Mouse (Mus musculus) heart, adult 2 months (tissue): Measurements from ENCODE around the gene Sh3yl1. TPM values are rescaled to one million over a fixed set of nuclear protein-coding genes. Genes with fewer than 3 reads are reported as not detected.

Experiments used
- DNase-seq, 2 experiments: peaks; one replicate each; pipeline ENCODE4 v3.0.0; 2021
- H3K27ac ChIP-seq: fragments of 200-600 bp; 2 replicates; pipeline ENCODE4 v1.8.1; 2022
- H3K27me3 ChIP-seq: fragments of 200-500 bp; 2 replicates; pipeline ENCODE4 v1.6.1; 2012; ENCODE audit warnings: mild to moderate bottlenecking, low read length, inconsistent platforms, mixed read lengths; ENCODE audit not compliant: control insufficient read depth, insufficient read depth
- H3K36me3 ChIP-seq: fragments of 200-500 bp; 2 replicates; pipeline ENCODE4 v1.6.1; 2012; ENCODE audit warnings: low read length, inconsistent platforms; ENCODE audit not compliant: control insufficient read depth, insufficient read depth
- H3K4me1 ChIP-seq: fragments of 200-500 bp; 2 replicates; pipeline ENCODE4 v1.6.1; 2011; ENCODE audit warnings: low read length; ENCODE audit not compliant: control insufficient read depth, insufficient read depth
- H3K4me3 ChIP-seq: fragments of 200-600 bp; 2 replicates; pipeline ENCODE4 v1.8.1; 2022
- H3K79me2 ChIP-seq: fragments of 200-500 bp; replicated peaks from 2 replicates; pipeline ENCODE4 v1.6.1; 2012; ENCODE audit warnings: mild to moderate bottlenecking, inconsistent platforms, low read length, moderate library complexity, mixed read lengths; ENCODE audit not compliant: control insufficient read depth, insufficient read depth
- H3K9ac ChIP-seq: fragments of 200-500 bp; 2 replicates; pipeline ENCODE4 v1.6.1; 2012; ENCODE audit warnings: low read depth, mild to moderate bottlenecking, control low read depth, inconsistent platforms, low read length, mixed read lengths
- CTCF ChIP-seq: fragments of 200-600 bp; IDR thresholded peaks from 2 replicates; pipeline ENCODE4 v1.8.1; 2022; ENCODE audit warnings: antibody characterized with exemption, mild to moderate bottlenecking, moderate library complexity
- EP300 ChIP-seq: fragments of 200-500 bp; IDR thresholded peaks from 2 replicates; pipeline ENCODE4 v1.6.1; 2011; ENCODE audit warnings: low read depth, low read length, control low read depth; ENCODE audit not compliant: insufficient read depth
- POLR2A ChIP-seq: fragments of 200-500 bp; IDR thresholded peaks from 2 replicates; pipeline ENCODE4 v1.6.1; 2011; ENCODE audit warnings: mild to moderate bottlenecking, low read depth, low read length, control low read depth; ENCODE audit not compliant: insufficient read depth
- WGBS: fragments of 180-500 bp; shearing (Covaris S2); methylation state at CpG from one replicate; pipeline ENCODE4 v1.1.7; 2018; 5-methylcytosine and 5-hydroxymethylcytosine counted together
- intact Hi-C: fragments of 180-260 bp; cut with DNase I; formaldehyde crosslinking; loops from one replicate; pipeline ENCODE4 v1.15.1; 2025
- polyA plus RNA-seq: library from polyadenylated mRNA; depleted of rRNA; stranded (reverse); fragments of >200 nt; gene quantifications from 2 replicates; pipeline ENCODE4 v1.2.3, GENCODE M21; 2012
- total RNA-seq, 2 experiments: library from RNA; stranded (reverse); gene quantifications; 2 replicates each; pipeline ENCODE4 v1.2.3; 2021

Sh3yl1 gene
- total and polyA plus RNA-seq, 3 experiments, result 0.88 to 2.0 (median 1.5) TPM

DNA sequence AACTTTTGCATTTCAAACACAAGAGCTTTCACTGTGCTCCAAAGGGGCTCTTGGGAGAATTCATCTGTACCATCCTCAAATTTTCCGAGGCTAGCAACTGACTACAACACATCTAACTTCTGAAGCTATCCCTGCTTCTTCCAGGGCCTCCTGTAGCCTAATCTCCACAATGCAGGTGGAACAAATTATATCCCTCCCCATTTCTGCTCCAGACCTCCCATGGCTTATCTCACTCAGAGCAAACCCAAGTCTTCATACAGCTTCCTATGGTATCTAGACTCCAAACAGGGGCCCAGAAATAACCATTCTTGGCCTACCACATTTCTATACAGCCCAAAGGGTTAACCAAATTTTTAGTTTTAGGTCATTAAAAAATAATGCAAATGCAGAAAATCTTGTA is 2.8 kb upstream of the Sh3yl1 start:
- H3K4me1 ChIP-seq, result peaks cover 1% of the 10 kb centered on the region; the same call in 1 of the 2 replicates
- intact Hi-C loops, result no loop called here
- no peak overlapping the region for H3K9ac ChIP-seq
- no peak overlapping the region for H3K27ac ChIP-seq
- H3K27me3 ChIP-seq, result no peaks in the 10 kb centered on the region
- no peak overlapping the region for H3K4me3 ChIP-seq
- H3K79me2 ChIP-seq, result no peaks in the 10 kb centered on the region
- 82% methylated on average over 1 of the region's 1 CpGs for WGBS
- TF ChIP-seq CTCF (no peak), POLR2A (no peak), EP300 (no peak)
- DNase-seq, result no peak
- no peaks in the 10 kb centered on the region; the same call in 1 of the 2 replicates for H3K36me3 ChIP-seq

DNA sequence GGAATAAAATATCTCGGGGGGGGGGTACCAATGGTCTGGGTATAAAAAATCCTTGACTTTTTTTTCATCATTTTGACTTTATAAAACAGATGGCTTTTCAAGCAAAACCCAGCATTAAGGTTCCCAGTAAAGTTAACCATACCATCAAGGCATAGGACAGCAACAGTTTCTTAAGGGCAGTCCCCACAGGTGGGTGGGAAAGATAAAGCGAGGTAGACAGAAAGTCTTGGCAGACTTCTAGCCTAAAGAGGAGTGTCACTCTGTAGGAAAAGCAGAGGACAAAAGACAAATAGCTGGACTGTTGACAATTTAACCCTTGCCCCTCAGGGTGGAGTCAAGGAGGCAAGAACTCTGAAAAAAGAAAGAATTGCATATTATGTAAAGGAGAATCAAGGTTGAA is 1.6 kb upstream of the Sh3yl1 start:
- Histone ChIP-seq H3K4me1 (peaks cover 1% of the 10 kb centered on the region; the same call in 1 of the 2 replicates), H3K27me3 (no peaks in the 10 kb centered on the region), H3K9ac (no peak overlapping the region), H3K27ac (no peak overlapping the region), H3K4me3 (no peak overlapping the region), H3K79me2 (no peaks in the 10 kb centered on the region), H3K36me3 (no peaks in the 10 kb centered on the region; the same call in 1 of the 2 replicates)
- intact Hi-C loops, result loop anchor here (10.0 kb wide), 1 partner anchor 445 kb away; the partner anchor contains the start of gene Dld
- TF ChIP-seq EP300 (no peak), POLR2A (no peak), CTCF (no peak)
- DNase-seq, result no peak
- WGBS, result 75% methylated on average over 2 of the region's 2 CpGs

DNA sequence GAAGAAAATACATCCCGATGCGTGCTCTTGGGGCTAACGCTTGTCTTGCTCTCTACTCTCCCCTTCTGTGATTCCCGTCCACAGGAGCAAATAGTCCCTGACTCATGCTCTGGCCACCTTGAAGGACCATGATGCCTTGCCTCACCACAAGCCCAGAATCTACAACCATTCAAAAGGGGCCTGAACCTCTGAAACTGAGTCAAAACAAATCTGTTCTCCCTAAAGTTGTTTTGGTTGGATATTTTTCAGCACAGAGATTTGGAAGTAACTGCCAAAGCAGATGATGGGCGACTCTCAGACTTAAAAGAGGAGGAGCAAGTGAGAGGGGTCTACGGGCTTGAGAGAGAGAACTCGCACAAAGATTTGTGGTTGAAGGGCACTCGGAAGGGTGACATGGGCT is 608 bp upstream of the Sh3yl1 start:
- TF ChIP-seq EP300 (no peak), POLR2A (no peak), CTCF (no peak)
- Histone ChIP-seq H3K4me3 (peak overlapping the region; percentile 96), H3K79me2 (no peaks in the 10 kb centered on the region), H3K36me3 (no peaks in the 10 kb centered on the region; the same call in 1 of the 2 replicates), H3K9ac (peak overlapping the region; percentile 72), H3K27me3 (no peaks in the 10 kb centered on the region), H3K4me1 (peaks cover 1% of the 10 kb centered on the region; the same call in 1 of the 2 replicates), H3K27ac (peak overlapping the region; percentile 69)
- intact Hi-C loops, result loop anchor here (10.0 kb wide), 1 partner anchor 444 kb away; the partner anchor contains the start of gene Dld
- DNase-seq, result no peak
- WGBS, result 13% methylated on average over 8 of the region's 8 CpGs

DNA sequence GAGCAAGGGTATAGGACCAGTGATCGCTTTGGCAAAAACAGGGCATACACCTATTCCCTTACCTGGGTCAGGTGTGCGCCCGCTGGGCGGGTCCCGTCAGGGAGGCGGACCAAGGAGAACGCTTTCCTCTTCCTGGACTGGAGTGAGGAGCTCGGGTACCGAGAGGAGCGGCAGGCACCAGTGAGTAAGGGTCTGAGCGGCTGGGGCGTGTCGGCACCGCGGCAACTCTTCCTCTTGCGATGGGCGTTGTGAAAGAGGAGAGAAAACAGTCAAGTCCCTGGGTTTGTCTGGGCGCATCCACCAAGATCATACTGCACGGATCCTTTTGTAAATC is 547 bp downstream of the Sh3yl1 start:
- Histone ChIP-seq H3K9ac (peak overlapping the region; percentile 80), H3K4me3 (peak overlapping the region; percentile 96), H3K27me3 (no peaks in the 10 kb centered on the region), H3K4me1 (peaks cover 1% of the 10 kb centered on the region; the same call in 1 of the 2 replicates), H3K79me2 (no peaks in the 10 kb centered on the region), H3K27ac (peak overlapping the region; percentile 69), H3K36me3 (no peaks in the 10 kb centered on the region; the same call in 1 of the 2 replicates)
- 0% methylated on average over 19 of the region's 19 CpGs for WGBS
- intact Hi-C loops, result loop anchor here (10.0 kb wide), 1 partner anchor 443 kb away; the partner anchor contains the start of gene Dld
- TF ChIP-seq POLR2A (no peak), CTCF (no peak), EP300 (no peak)
- DNase-seq, result peak in 1 of 2 experiments; percentile 41

DNA sequence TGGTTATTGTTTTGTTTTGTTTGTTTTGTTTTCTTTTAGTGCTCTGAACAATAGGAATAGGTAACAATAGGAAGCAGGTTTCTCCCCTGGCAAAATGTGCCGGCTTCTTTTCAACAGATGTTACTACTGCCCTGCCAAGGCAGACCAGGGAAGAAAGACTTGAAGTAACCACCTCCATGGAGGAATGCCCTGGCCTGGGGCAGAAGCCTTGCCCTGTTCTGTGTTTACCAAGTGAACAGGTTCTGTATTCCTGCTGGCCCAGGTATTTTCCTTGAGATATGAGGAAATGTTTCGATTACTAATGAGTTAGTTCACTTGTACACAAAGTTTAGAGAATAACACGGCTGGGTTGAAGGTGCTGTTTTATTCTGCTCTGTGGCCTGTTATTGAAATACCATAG is 1.4 kb downstream of the Sh3yl1 start:
- no peaks in the 10 kb centered on the region; the same call in 1 of the 2 replicates for H3K36me3 ChIP-seq
- TF ChIP-seq CTCF (no peak), EP300 (no peak), POLR2A (no peak)
- H3K27me3 ChIP-seq, result no peaks in the 10 kb centered on the region
- 74% methylated on average over 3 of the region's 3 CpGs for WGBS
- no peaks in the 10 kb centered on the region for H3K79me2 ChIP-seq
- no peak overlapping the region for H3K4me3 ChIP-seq
- H3K4me1 ChIP-seq, result peaks cover 1% of the 10 kb centered on the region; the same call in 1 of the 2 replicates
- no peak overlapping the region for H3K27ac ChIP-seq
- DNase-seq, result no peak
- intact Hi-C loops, result loop anchor here (10.0 kb wide), 1 partner anchor 442 kb away; the partner anchor contains the start of gene Dld
- no peak overlapping the region for H3K9ac ChIP-seq

DNA sequence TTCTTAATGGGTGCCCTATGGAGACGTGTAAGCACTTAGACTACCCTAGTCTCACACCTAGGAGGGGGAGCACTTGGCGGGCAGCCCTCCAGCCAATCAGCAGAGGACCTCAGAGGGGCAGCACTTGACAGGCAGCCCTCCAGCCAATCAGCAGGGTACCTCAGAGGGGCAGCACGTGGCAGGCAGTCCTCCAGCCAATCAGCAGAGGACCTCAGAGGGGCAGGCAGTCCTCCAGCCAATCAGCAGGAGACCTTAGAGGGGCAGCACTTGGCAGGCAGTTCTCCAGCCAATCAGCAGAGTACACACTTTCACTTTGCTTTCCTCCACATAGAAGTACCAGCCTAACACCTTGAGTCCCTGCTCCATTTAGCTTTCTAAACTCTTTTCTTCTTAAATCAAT is 10.9 kb downstream of the Sh3yl1 start:
- no peak for TF ChIP-seq POLR2A
- no peak for TF ChIP-seq EP300
- TF ChIP-seq CTCF, result no peak
- H3K27me3 ChIP-seq, result no peaks in the 10 kb centered on the region
- no peaks in the 10 kb centered on the region for H3K36me3 ChIP-seq
- H3K9ac ChIP-seq, result no peak overlapping the region
- H3K4me1 ChIP-seq, result no peaks in the 10 kb centered on the region
- no peak overlapping the region for H3K27ac ChIP-seq
- no peaks in the 10 kb centered on the region for H3K79me2 ChIP-seq
- H3K4me3 ChIP-seq, result no peak overlapping the region
- no peak for DNase-seq
- WGBS, result 67% methylated on average over 3 of the region's 3 CpGs
- intact Hi-C loops, result no loop called here
